Mouse (Mus musculus): ENCODE measurements around the gene Glis3. TPM values are rescaled to one million over a fixed set of nuclear protein-coding genes. Genes with fewer than 3 reads are reported as not detected.

Gene Glis3
- polyA plus RNA-seq, 1 experiment from 2014 or later: 3.4 TPM

GRCm38 (mm10) chr19:28305510-28305909, 374.4 kb downstream of the Glis3 start:
- H3K27me3 ChIP-seq (ENCODE audit: control insufficient read depth, insufficient read depth, low read length): no peaks in the 10 kb centered on the region
- H3K4me2 ChIP-seq (ENCODE audit: low read depth, low read length, severe bottlenecking): no peak overlapping the region
- no peak overlapping the region for H3K27ac ChIP-seq (ENCODE audit: low read depth, low read length)
- no peak for DNase-seq (ENCODE audit: low spot score)
- H3K9me3 ChIP-seq (ENCODE audit: control insufficient read depth, low read length): no peaks in the 10 kb centered on the region
- ATAC-seq (replicated peaks; ENCODE audit: low FRiP score): no peak
- H3K4me1 ChIP-seq (replicated peaks; ENCODE audit: control insufficient read depth, insufficient read depth, low read length): no peaks in the 10 kb centered on the region; the same call in 1 of the 2 replicates
- H3K9ac ChIP-seq (ENCODE audit: low read length): no peak overlapping the region
- H3K4me3 ChIP-seq (ENCODE audit: low read depth, low read length): no peak overlapping the region
- WGBS: 26% methylated on average over 4 of the region's 4 CpGs
- H3K36me3 ChIP-seq (ENCODE audit: control insufficient read depth, insufficient read depth, low read length): no peaks in the 10 kb centered on the region

GRCm38 (mm10) chr19:28302831-28303242, 377.0 kb downstream of the Glis3 start:
- no peak overlapping the region for H3K9ac ChIP-seq (ENCODE audit: low read length)
- no peaks in the 10 kb centered on the region for H3K27me3 ChIP-seq (ENCODE audit: control insufficient read depth, insufficient read depth, low read length)
- H3K4me3 ChIP-seq (ENCODE audit: low read depth, low read length): no peak overlapping the region
- WGBS: 8% methylated on average over 2 of the region's 2 CpGs
- H3K4me2 ChIP-seq (ENCODE audit: low read depth, low read length, severe bottlenecking): no peak overlapping the region
- H3K4me1 ChIP-seq (replicated peaks; ENCODE audit: control insufficient read depth, insufficient read depth, low read length): no peaks in the 10 kb centered on the region; the same call in 1 of the 2 replicates
- ATAC-seq (replicated peaks; ENCODE audit: low FRiP score) (no peak), DNase-seq (ENCODE audit: low spot score) (no peak)
- no peaks in the 10 kb centered on the region for H3K9me3 ChIP-seq (ENCODE audit: control insufficient read depth, low read length)
- no peak overlapping the region for H3K27ac ChIP-seq (ENCODE audit: low read depth, low read length)
- H3K36me3 ChIP-seq (ENCODE audit: control insufficient read depth, insufficient read depth, low read length): no peaks in the 10 kb centered on the region

- H3K4me3 ChIP-seq (ENCODE audit: low read depth, low read length): no peak overlapping the region
- no peak overlapping the region for H3K9ac ChIP-seq (ENCODE audit: low read length)
- WGBS: 85% methylated on average over 8 of the region's 8 CpGs
- DNase-seq (ENCODE audit: low spot score): no peak
- no peaks in the 10 kb centered on the region for H3K9me3 ChIP-seq (ENCODE audit: control insufficient read depth, low read length)
- H3K27me3 ChIP-seq (ENCODE audit: control insufficient read depth, insufficient read depth, low read length): no peaks in the 10 kb centered on the region
- no peaks in the 10 kb centered on the region for H3K36me3 ChIP-seq (ENCODE audit: control insufficient read depth, insufficient read depth, low read length)
- no peaks in the 10 kb centered on the region for H3K4me1 ChIP-seq (replicated peaks; ENCODE audit: control insufficient read depth, insufficient read depth, low read length)
- no peak overlapping the region for H3K27ac ChIP-seq (ENCODE audit: low read depth, low read length)
- no peak overlapping the region for H3K4me2 ChIP-seq (ENCODE audit: low read depth, low read length, severe bottlenecking)
- no peak for ATAC-seq (replicated peaks; ENCODE audit: low FRiP score)
Measured at GRCm38 (mm10) chr19:28300226-28300625, 379.7 kb downstream of the Glis3 start.

GRCm38 (mm10) chr19:28299211-28299775, 380.6 kb downstream of the Glis3 start:
- H3K27ac ChIP-seq (ENCODE audit: low read depth, low read length): no peak overlapping the region
- no peaks in the 10 kb centered on the region for H3K36me3 ChIP-seq (ENCODE audit: control insufficient read depth, insufficient read depth, low read length)
- H3K4me2 ChIP-seq (ENCODE audit: low read depth, low read length, severe bottlenecking): no peak overlapping the region
- H3K4me3 ChIP-seq (ENCODE audit: low read depth, low read length): no peak overlapping the region
- H3K9ac ChIP-seq (ENCODE audit: low read length): no peak overlapping the region
- DNase-seq (ENCODE audit: low spot score) (no peak), ATAC-seq (replicated peaks; ENCODE audit: low FRiP score) (no peak)
- WGBS: 76% methylated on average over 11 of the region's 11 CpGs
- no peaks in the 10 kb centered on the region for H3K9me3 ChIP-seq (ENCODE audit: control insufficient read depth, low read length)
- H3K27me3 ChIP-seq (ENCODE audit: control insufficient read depth, insufficient read depth, low read length): no peaks in the 10 kb centered on the region
- H3K4me1 ChIP-seq (replicated peaks; ENCODE audit: control insufficient read depth, insufficient read depth, low read length): no peaks in the 10 kb centered on the region

GRCm38 (mm10) chr19:28298669-28299068, 381.2 kb downstream of the Glis3 start:
- no peak for ATAC-seq (replicated peaks; ENCODE audit: low FRiP score)

GRCm38 (mm10) chr19:28291596-28291995, 388.3 kb downstream of the Glis3 start:
- no peak overlapping the region for H3K27ac ChIP-seq (ENCODE audit: low read depth, low read length)
- H3K27me3 ChIP-seq (ENCODE audit: control insufficient read depth, insufficient read depth, low read length): no peaks in the 10 kb centered on the region
- ATAC-seq (replicated peaks; ENCODE audit: low FRiP score) (no peak), DNase-seq (ENCODE audit: low spot score) (no peak)
- WGBS: 91% methylated on average over 4 of the region's 4 CpGs
- H3K9me3 ChIP-seq (ENCODE audit: control insufficient read depth, low read length): no peaks in the 10 kb centered on the region
- no peaks in the 10 kb centered on the region for H3K4me1 ChIP-seq (replicated peaks; ENCODE audit: control insufficient read depth, insufficient read depth, low read length)
- no peak overlapping the region for H3K4me2 ChIP-seq (ENCODE audit: low read depth, low read length, severe bottlenecking)
- no peaks in the 10 kb centered on the region for H3K36me3 ChIP-seq (ENCODE audit: control insufficient read depth, insufficient read depth, low read length)
- no peak overlapping the region for H3K4me3 ChIP-seq (ENCODE audit: low read depth, low read length)
- H3K9ac ChIP-seq (ENCODE audit: low read length): no peak overlapping the region

More at GRCm38 (mm10) chr19:28298669-28299068, 381.2 kb downstream of the Glis3 start:
- H3K27me3 ChIP-seq (ENCODE audit: control insufficient read depth, insufficient read depth, low read length): no peaks in the 10 kb centered on the region
- H3K36me3 ChIP-seq (ENCODE audit: control insufficient read depth, insufficient read depth, low read length): no peaks in the 10 kb centered on the region
- no peaks in the 10 kb centered on the region for H3K4me1 ChIP-seq (replicated peaks; ENCODE audit: control insufficient read depth, insufficient read depth, low read length)
- H3K9me3 ChIP-seq (ENCODE audit: control insufficient read depth, low read length): no peaks in the 10 kb centered on the region
- H3K4me3 ChIP-seq (ENCODE audit: low read depth, low read length): no peak overlapping the region
- DNase-seq (ENCODE audit: low spot score): no peak
- WGBS: 82% methylated on average over 9 of the region's 9 CpGs
- no peak overlapping the region for H3K27ac ChIP-seq (ENCODE audit: low read depth, low read length)
- H3K4me2 ChIP-seq (ENCODE audit: low read depth, low read length, severe bottlenecking): no peak overlapping the region
- no peak overlapping the region for H3K9ac ChIP-seq (ENCODE audit: low read length)

- Histone ChIP-seq H3K27ac (ENCODE audit: low read depth, low read length) (no peak overlapping the region), H3K9ac (ENCODE audit: low read length) (no peak overlapping the region), H3K27me3 (ENCODE audit: control insufficient read depth, insufficient read depth, low read length) (no peaks in the 10 kb centered on the region), H3K9me3 (ENCODE audit: control insufficient read depth, low read length) (no peaks in the 10 kb centered on the region), H3K36me3 (ENCODE audit: control insufficient read depth, insufficient read depth, low read length) (no peaks in the 10 kb centered on the region), H3K4me3 (ENCODE audit: low read depth, low read length) (no peak overlapping the region), H3K4me1 (replicated peaks; ENCODE audit: control insufficient read depth, insufficient read depth, low read length) (no peaks in the 10 kb centered on the region), H3K4me2 (ENCODE audit: low read depth, low read length, severe bottlenecking) (no peak overlapping the region)
- ATAC-seq (replicated peaks; ENCODE audit: low FRiP score): no peak
- 75% methylated on average over 4 of the region's 4 CpGs for WGBS
- no peak for DNase-seq (ENCODE audit: low spot score)
Measured at GRCm38 (mm10) chr19:28289457-28289856, 390.4 kb downstream of the Glis3 start.

- WGBS: 59% methylated on average over 2 of the region's 2 CpGs
- Histone ChIP-seq H3K27ac (ENCODE audit: low read depth, low read length) (no peak overlapping the region), H3K27me3 (ENCODE audit: control insufficient read depth, insufficient read depth, low read length) (no peaks in the 10 kb centered on the region), H3K4me2 (ENCODE audit: low read depth, low read length, severe bottlenecking) (no peak overlapping the region), H3K4me3 (ENCODE audit: low read depth, low read length) (no peak overlapping the region), H3K9ac (ENCODE audit: low read length) (no peak overlapping the region), H3K9me3 (ENCODE audit: control insufficient read depth, low read length) (no peaks in the 10 kb centered on the region), H3K36me3 (ENCODE audit: control insufficient read depth, insufficient read depth, low read length) (no peaks in the 10 kb centered on the region), H3K4me1 (replicated peaks; ENCODE audit: control insufficient read depth, insufficient read depth, low read length) (no peaks in the 10 kb centered on the region)
- no peak for ATAC-seq (replicated peaks; ENCODE audit: low FRiP score)
- no peak for DNase-seq (ENCODE audit: low spot score)
Measured at GRCm38 (mm10) chr19:28287431-28287830, 392.4 kb downstream of the Glis3 start.

- no peak overlapping the region for H3K9ac ChIP-seq (ENCODE audit: low read length)
- no peak for DNase-seq (ENCODE audit: low spot score)
- 91% methylated on average over 7 of the region's 7 CpGs for WGBS
- H3K27ac ChIP-seq (ENCODE audit: low read depth, low read length): no peak overlapping the region
- no peaks in the 10 kb centered on the region for H3K36me3 ChIP-seq (ENCODE audit: control insufficient read depth, insufficient read depth, low read length)
- H3K4me3 ChIP-seq (ENCODE audit: low read depth, low read length): no peak overlapping the region
- H3K9me3 ChIP-seq (ENCODE audit: control insufficient read depth, low read length): no peaks in the 10 kb centered on the region
- H3K4me1 ChIP-seq (replicated peaks; ENCODE audit: control insufficient read depth, insufficient read depth, low read length): no peaks in the 10 kb centered on the region
- no peak for ATAC-seq (replicated peaks; ENCODE audit: low FRiP score)
- no peak overlapping the region for H3K4me2 ChIP-seq (ENCODE audit: low read depth, low read length, severe bottlenecking)
- no peaks in the 10 kb centered on the region for H3K27me3 ChIP-seq (ENCODE audit: control insufficient read depth, insufficient read depth, low read length)
Measured at GRCm38 (mm10) chr19:28284098-28284569, 395.7 kb downstream of the Glis3 start.

Measured in forebrain, embryonic 11.5 days (tissue).